Mouse (Mus musculus): ENCODE data around the gene Hoxc10.

- TF ChIP-seq CTCF (IDR thresholded peaks at IDR 0.05; ENCODE audit: low read depth) (no peak), EP300 (IDR thresholded peaks at IDR 0.05; ENCODE audit: low read depth) (no peak)
These were observed 29.4 kb upstream of the Hoxc10 start for GRCm38 (mm10) chr15:102937036-102937666.

All from liver, postnatal 0 days (tissue).